Mouse (Mus musculus) frontal cortex, postnatal 10 days (tissue): ENCODE measurements around the gene Fancc.
"Not testable (repeated sequence)": the region's sequence is repeated elsewhere in the genome, so short reads cannot be mapped to it uniquely, and the experiment has no call there.

Source experiments
- DNase-seq, 2 experiments: peaks; one replicate each; pipeline ENCODE4 v3.0.0; 2022; ENCODE audit warnings: low spot score in 2 of 2, mixed read lengths in 1 of 2

The Fancc gene

DNA sequence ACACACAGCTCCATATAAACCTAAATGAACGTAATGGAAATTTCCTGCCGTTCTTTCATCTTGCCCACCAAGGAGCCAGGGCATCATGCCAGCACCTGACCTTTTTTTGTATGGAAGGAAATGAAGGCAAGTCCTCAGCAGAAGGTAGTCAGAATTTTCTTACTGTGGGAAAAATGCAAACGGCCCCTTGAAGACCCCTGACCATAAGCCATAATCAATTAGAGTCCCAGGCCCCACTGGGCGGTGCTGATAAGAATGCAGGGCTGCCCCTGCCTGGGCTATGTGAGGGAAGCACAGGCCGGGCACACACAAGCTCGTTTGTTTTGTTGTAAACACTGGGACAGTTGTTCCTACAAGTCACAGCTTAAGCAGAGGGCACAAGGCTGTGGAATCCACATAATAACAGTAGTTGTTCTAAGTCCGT is 179.4 kb downstream of the Fancc start:
- DNase-seq = no peak

DNA sequence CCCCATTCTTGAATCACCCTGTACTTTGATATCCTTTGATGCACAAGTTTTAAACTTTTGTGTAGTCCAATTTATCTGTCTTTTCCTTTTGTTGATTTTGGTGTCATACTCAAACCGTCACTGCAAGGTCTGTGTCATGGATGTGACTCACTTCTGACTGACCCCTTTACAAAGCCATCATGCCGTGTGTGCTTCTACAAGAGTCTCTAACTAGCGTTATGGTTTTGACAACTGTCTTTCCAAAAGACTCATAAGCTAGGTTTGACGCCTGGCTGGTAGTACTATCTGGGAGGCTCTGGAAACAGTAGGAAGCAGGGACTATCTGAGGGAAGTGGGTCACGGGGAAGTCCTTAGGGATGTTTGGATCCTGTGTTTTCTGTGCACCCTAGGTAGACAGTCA is 180.7 kb downstream of the Fancc start:
- no peak for DNase-seq

DNA sequence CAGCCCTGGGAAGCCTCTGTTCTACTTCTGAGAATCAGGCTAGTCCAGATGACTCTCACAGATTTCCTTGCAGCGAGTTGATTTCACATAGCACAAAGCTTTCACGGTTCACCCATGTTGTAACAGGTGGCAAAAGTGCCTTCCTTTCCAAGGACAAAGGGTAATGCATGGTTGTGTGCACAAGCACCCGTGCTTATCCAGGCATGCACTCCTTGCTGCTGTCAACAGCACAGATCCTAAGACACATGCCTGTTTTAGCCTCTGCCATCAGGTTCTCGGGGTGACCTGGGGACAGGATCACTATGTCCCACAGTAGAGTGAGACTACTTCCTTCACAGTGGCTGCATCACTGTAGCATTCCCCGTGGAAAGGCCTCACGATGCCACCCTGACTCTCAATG is 181.3 kb downstream of the Fancc start:
- DNase-seq = no peak

DNA sequence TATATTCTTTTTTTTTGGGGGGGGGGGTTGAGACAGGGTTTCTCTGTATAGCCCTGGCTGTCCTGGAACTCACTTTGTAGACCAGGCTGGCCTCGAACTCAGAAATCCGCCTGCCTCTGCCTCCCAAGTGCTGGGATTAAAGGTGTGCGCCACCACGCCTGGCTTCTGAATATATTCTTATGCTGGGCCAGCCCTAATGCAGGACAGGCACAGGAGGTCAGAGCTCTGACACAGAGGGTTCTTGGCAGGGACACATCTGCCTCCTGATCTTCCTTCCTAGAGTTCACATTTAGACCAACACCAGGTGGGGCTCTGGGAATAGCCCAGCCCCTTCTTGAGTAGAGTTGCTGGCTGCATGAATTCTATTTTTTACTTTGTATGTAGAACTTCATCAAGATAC is 182.0 kb downstream of the Fancc start:
- DNase-seq = not testable (repeated sequence)

DNA sequence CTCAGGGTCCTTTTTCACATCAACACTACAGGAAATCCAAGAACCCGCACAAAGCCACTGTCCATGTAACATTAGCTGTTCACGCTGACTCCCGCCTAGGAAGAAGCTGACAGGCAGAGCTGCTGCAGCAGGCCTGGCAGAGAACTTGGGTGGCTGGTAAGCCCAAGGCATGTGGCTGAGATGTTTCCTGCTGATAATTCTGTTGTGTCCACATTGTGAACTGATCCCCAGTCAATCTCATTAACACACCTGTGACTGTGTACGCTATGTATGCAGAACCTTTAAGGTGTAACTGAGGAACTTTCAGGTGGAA is 182.5 kb downstream of the Fancc start:
- DNase-seq = no peak

DNA sequence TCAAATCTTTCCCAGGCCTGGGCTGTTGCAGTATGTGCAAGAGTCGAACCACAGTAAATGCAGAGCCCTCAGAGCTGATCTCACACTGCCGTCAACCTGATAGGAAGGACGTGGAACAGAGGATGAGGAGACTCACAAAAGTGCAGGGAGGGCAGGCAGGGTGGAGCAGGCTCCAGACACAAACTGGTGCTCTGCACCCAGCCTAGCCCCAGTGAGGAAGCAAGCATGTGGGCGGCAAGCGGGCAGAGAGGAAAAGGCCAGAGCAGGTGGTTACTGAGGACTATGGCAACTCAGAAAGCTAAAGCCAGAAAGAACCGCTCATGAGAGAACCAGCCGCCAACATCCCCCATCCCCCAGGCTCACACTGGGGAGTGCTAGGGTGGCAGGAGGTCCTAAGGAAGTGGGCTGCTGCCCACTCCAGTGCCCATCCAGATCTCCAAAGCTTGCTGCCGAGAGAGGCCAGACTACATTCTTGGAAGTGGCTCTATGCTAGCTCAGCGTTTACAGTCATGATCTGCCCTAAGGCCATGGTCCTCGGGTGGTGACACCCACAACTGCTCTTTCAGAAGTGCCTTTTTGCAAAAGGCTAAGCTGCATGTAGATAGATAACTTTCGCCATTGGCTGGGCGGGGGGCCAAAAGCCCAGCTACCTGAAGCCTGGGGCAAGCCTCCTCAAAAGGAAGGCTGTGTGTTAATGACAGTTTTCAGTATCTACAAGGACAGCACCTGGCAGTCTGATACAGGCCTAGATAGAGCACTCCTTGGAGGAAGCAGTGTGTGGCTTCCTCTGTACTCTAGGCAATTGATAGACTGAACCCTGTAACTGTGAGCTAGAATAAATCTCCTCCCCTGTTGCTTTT is 183.1 kb downstream of the Fancc start:
- DNase-seq = no peak

DNA sequence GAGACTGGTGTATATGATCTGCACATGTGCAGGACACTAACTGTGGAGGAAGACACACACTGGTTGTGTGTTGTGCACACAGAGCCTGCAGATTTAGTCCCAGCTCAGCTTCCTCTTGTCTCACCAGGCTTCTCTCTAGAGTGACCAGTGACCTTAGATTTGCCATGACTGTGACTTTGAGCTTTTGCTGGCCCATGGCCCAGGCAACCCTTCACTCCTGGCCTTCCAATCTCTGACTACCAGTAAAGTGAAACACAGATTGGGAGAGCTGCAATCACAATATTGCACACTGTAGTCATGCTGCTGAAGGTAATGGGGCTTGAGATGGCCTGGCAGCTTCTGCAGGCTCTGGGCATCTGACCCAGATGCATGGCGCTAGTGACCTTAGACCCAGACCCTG is 183.8 kb downstream of the Fancc start:
- DNase-seq = no peak

DNA sequence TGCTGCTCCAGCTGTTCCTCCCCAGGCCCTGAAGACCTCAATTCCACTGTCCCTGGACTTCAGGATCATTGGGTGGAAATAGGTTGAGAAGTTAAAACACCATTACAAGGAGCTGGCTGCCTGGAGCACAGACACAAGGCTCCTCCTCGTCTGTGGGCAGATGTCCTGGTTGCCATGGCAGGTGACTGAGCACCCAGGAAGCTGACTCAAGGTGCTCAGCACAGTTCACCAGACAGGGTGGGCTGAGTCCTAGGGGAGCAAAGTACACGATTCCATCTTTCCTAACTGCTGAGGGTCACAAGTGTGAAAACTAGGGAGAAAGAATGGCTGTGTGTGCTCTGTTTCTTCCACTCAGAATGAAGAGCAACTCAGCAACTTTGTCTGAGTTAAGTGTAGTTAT is 185.9 kb downstream of the Fancc start:
- DNase-seq = no peak

DNA sequence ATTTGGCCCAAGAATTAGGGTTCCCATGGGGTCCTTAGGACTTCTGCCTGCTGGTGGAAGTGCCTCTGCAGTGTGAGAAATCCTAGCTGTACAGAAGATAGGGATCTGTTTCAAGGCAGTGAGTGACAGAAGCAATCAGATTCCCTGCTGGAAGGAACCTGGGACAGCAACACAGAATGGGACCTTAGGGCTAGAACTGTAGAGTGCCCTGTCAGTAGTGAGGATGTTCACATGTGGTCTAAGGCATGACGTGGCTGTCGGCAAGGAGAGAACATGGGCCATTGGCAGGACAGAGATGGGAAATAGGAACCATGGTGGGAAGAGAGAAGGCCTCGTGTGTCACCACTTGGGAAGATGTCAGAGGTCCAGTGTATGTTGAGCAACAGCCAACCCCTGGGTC is 187.5 kb downstream of the Fancc start:
- DNase-seq = no peak

DNA sequence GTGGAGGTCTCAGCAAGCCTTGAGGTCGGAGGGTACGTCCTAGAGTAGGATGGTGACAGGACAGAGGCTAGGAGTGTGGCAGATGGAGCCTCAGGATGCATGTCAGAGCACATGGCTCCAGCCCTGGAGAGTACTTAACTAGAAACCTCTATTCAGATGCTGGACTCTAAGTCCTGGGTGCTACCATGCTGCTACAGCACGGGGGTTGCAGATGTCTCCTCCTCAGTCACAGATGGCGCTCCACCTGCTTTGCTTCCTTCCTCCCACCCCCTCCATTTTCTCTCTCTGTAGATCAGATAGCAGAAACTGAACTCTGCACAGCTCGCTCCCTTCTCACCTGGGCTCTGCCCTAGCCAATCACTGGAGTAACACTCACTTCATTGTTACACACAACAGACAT is 190.3 kb downstream of the Fancc start:
- no peak for DNase-seq

DNA sequence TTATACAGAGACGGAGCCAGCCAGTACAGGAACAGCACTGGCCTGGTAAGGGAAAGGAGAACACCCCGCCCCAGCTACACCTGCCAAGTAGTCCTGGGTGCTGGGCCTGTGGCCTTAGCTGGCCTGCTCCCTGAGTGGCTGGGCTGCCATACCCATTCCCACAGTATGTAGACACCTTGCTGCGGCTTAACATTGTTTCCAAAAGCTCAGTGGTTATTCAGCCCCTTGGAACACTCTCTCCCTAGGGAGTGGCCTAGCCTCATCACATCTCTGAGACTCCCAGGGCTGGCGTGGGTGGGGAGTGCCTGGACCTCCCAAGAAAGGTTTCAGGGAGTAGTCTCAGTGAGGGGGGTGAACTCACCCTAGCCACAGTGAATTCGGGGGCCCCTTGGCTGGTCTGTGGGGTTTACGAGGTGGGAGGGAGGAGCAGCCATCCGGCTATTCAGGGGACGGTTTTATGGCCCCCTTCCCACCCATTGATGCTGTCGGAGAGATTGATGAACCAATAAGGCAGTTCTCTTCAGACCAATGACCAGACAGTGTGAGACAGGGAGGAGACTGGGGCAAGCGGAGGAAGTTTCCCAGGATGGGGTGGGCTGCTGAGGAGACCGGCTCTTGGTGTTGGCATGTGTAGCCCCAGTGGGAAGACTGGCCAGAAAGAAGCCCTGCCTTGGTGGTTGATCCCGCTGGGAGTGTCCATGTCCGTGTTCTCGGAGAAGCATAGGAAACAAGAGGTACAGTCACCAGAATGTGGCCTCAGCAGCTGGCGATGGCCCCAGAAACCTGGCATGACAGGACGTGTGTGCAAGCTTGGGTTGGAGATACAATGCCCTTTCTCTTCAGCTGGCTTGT is 191.7 kb downstream of the Fancc start:
- no peak for DNase-seq

DNA sequence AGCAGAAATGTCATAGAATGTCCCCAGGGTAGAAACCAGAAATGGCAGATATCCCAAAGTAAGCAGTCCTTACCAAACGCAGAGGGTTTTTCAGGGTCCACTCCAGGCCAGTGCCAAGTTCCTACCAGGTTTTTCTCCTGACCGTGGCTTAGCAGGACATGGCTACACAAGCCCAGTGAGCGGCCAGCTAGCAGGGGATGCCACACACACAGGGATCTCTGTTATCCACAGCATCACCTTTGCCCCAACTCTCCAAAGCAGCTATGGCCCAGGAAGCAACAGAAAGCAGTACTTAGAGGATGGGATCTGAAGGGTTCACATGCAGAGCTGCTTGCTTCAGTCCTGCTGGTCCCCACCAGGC is 192.3 kb downstream of the Fancc start:
- DNase-seq = no peak

DNA sequence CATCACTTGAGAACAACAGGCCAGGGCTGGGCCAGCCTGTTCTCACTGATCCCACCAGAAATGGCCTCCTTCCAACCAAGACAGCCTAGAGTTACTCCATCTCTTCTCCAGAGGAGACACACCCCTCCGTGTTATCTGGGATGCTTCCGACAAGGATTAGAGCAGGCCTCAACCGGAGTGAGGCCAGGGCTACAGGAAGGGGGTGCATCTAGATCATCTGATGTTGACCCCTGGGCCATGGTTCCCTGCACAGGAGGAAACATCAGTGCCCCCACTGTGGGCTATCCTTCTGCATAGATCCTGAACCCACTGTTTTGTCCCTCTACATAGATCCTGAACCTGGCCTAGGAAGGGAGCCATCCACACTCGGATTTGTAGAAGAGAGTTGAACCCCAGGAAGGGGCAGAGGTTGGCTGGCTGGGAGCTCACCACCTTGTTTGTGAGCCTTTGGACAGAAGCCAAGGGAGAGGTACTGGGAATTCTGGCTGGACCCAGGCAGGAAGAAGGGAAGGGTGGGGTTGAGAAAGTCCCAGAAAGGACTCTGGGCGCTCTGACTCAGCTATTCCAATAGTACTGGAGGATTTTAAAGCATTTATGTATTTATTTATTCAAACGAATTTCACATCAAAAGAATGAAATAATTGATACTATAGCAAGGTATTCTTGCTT is 192.8 kb downstream of the Fancc start:
- DNase-seq = no peak

DNA sequence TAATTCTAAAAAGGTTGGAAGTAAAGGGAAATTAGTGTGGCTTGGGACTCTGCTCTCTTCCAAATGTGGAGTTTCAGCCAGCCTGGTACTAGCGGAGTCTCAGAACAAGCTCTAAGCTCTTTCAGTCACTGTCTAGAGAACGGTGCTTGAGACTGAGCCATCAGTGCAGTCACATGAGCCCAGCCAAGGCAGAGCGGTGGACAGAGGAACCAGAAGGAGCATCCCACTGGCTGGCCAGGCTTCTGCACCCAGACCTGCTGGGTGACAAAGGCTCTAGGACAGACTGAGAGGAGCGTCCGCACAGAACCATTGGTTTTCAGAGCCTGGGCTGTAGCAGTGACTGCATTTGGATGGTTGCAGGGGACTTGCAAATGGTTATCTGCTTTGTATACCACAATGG is 194.7 kb downstream of the Fancc start:
- DNase-seq = no peak

DNA sequence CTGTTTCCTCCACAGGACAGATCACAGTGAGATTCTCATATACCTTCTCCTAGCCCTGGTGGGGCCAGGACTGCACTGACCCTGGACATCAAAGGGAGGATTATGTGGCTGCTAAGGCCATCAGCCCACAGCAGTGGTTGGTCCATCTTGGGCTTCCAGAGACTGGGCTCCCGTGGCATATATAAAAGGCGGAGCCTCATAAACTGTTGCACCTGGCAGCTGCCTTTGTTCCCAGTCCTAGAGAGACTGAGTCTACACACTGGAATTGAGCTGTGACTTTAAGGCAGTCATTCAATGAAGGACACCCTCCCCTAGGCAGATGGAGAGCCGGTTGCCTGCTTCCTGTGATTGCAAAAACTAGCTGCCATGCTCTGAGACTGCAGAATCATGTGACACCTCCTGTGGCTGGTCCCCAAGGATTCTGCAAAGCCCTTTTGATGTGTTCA is 195.3 kb downstream of the Fancc start:
- DNase-seq = no peak

DNA sequence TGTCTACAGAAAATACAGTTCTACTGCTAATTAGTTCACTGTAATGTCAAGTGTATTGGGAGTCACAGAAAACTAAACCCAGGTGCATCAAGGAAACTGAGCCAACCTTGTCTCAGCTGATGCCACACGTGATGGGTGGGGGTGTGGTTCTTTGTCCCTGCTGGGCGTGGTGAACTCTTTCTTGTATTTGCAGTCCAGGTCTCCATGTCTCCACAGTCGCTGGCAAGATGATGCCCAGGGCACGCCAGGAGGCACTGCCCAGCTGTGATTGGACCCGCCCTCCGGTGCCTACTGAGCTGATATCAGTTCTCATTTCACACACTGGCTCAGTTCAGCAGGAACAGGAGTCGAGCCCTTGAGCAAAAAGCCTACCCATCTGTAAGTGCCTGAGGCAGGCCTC is 196.1 kb downstream of the Fancc start:
- DNase-seq = no peak

DNA sequence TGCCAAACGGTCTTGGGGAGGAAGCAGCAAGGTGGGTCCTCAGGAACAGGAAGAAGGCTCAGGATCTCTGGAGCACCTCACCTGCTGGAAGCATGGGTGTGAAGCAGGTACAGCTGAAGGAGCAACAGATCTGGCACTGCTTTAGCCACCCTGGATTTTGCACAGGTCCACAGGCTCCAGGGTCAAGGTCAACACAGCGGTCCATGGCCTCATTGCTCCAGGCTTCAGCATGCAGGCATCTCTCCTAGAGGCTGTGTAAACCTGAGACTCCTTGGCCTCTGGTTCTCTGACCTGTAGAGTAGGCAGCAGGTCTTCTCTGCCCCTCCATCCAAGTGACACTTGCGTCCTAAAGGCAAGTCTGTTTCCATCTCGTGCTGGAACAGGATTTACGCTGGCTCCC is 198.1 kb downstream of the Fancc start:
- DNase-seq = no peak

DNA sequence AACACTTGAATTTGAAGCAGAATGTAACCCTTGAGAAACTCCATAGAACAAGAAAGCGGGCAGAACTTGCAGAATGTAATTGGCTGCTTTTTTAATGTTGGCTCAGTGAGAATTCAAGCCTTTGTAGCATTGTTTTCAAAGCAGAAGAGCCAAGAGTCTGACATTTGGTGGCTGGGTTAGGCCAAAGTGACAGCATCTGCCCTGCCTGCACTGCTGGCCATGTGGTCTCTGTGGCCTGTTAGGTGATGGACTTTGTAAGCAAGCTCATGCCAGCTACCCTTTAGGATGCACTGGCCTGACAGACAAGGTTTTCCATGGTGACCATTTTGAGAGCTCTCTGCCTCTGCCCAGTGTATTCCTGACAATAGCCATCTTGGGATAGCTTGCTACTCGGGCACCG is 199.1 kb downstream of the Fancc start:
- DNase-seq = no peak

DNA sequence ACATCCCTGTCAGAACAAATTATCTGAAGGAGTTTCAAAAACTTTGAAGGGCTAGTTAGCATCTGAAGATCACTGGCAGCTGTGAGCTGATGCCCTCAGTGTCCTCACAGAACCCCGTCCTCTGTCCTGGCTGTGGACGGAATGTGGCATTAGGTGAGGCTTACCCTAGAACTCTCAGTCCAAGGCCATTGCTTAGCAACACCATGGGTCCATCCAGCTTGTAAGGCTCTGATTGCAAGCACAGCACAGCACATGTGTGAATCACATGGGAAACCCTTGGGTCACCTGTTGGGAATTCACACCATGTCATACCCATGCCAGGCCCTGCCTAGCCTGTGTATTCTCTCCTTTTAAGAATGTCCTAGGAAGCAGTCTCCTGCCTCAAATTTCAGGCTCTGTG is 200.1 kb downstream of the Fancc start:
- DNase-seq = no peak

DNA sequence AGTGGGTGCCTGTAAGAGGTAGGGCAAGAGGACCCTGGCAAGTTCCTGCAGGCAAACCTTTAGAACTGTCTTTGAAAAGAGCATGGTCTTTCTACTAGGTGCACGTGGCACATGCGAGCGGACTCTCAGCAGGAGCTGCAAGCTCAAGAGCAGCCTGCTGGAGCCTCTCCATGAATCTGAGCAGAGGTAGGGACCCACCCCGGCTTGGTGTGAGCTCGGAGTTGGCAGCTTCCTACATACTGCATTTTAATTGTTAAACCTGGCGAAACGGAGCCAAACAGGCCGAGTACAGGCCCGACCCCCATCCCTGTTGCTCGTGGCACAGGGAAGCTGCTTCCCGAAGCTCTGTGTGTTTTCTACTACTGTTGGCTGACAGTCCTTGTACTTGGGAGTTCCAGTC is 200.8 kb downstream of the Fancc start:
- DNase-seq = no peak

DNA sequence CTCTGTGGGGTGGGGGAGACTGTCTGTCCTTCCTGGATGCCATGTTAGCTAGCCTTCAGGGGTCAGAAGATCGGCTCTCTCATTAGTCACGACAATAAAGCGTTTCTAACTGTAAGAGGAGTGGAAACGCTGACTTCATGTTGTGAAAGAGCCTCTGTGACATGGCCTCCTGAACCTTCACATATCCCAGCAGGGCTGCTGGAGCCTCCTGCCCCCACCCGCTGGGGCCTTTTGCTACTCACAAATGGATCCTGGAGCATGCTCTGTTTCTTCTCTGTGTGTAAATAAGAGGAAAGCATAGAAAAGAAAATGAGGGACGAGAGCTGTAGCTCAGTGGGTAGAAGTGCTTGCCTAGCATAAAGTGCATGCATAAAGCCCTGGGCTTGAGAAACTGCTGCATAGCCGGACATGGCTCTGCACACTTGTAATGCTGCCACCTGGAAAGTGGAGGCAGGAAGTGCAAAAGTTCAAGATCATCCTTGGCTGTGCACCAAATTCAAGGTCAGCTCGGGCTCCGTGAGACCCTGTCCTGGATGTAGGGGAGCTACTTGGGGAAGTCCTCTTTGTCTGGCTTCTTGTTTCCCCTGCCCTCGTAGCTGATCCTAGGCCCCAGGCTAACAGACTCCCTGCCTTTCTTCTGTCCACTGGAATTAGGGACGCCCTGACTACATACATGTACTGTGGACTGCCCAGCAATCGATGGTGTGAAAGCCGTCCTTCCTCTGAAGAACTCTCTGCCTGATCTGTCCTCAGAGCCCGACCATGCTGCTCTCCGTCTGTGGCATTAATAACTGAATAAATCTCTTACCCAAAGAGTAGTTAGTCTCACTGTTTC is 202.5 kb downstream of the Fancc start:
- no peak for DNase-seq

DNA sequence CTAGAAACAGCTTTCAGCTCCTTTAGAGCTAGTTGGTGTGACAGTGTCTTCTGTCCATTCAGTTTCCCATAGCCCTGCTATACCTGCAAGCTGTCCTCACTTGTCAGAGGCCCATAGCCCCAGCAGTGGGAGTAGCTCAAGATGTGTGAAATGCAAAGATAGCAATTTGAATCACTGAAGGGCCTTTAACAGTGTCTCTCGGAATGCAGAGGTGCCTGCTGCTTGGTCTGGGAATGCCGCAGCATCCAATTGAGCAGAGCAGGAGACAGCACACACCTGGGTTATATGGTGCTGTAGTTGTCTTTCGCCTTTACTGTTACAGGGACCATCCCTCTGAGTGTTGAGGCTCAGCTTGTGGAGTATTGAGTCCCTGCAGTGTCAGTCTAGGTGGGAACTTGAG is 203.4 kb downstream of the Fancc start:
- DNase-seq = no peak
